Mouse (Mus musculus): Measurements from ENCODE around the gene Gna13.

DNA sequence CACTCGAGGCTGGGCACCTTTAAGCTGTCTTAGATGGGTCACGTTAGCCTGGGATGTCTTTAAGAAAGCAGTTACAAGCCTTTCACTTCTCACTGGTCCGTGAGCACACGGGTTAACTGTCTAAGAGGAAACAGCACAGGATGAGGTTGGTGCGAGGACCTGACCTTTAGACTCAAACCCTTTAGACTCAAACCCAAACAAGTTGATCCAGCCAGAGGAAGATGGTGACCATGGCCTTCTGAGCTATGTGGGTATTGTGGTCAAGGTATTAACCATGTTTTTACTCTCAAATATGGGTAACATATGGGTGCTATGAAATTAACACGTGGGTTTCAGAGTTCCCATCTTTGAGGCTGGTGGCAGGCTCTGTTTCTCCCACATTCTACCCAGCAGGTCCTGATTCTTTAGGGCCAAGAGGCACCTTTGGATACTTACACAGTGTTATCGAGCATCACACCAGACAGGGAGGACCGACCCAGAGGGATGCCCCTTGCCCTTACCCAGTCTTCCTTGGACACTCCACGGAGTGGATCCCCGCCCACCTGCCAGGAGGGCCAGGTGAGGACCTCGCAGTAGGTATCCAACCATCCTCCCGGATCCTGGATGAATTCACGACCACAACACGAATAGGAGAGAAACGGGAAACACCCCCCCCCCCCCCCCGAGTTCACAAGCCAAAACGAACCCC is 31.8 kb upstream of the Gna13 start:
- TF ChIP-seq CTCF (IDR thresholded peaks at IDR 0.05; ENCODE audit: borderline replicate concordance, insufficient read depth, low read length) (no peak), POLR2A (IDR thresholded peaks at IDR 0.05; ENCODE audit: low read depth, low read length) (no peak)
